Mouse (Mus musculus) myocyte (in vitro differentiated cells): ENCODE results near the gene Wdr59. TPM values are rescaled to one million over a fixed set of nuclear protein-coding genes. Genes with fewer than 3 reads are reported as not detected.

Experiments used
- H3K27me3 ChIP-seq: one replicate; pipeline ENCODE4 v1.6.1; 2011; ENCODE audit not compliant: control insufficient read depth, insufficient read depth, insufficient read length
- H3K36me3 ChIP-seq: one replicate; pipeline ENCODE4 v1.6.1; 2011; ENCODE audit not compliant: control insufficient read depth, insufficient read depth
- H3K4me2 ChIP-seq: one replicate; pipeline ENCODE4 v1.6.1; 2011; ENCODE audit warnings: low read depth, control low read depth
- H3K4me3 ChIP-seq: one replicate; pipeline ENCODE4 v1.5.1; 2011; ENCODE audit warnings: mild to moderate bottlenecking, control low read depth, moderate library complexity
- H3K79me2 ChIP-seq: one replicate; pipeline ENCODE4 v1.6.1; 2011; ENCODE audit not compliant: control insufficient read depth, insufficient read depth
- H3ac ChIP-seq: one replicate; pipeline ENCODE4 v1.6.1; 2011; ENCODE audit not compliant: control insufficient read depth, insufficient read length
- CEBPB ChIP-seq: IDR thresholded peaks from 2 replicates; pipeline ENCODE4 v1.6.1; 2011; ENCODE audit warnings: mild to moderate bottlenecking, moderate library complexity; ENCODE audit not compliant: poor library complexity, insufficient read depth, severe bottlenecking
- E2F4 ChIP-seq: IDR thresholded peaks from one replicate; pipeline ENCODE4 v1.6.1; 2011; ENCODE audit warnings: mild to moderate bottlenecking, control low read depth, moderate library complexity; ENCODE audit not compliant: insufficient read depth
- MAX ChIP-seq: IDR thresholded peaks from one replicate; pipeline ENCODE4 v1.6.1; 2011; ENCODE audit warnings: low read depth, mild to moderate bottlenecking, control low read depth
- MYOD1 ChIP-seq, 3 experiments: IDR thresholded peaks; one replicate each; pipeline ENCODE4 v1.6.1; 2011; ENCODE audit warnings: control low read depth in 2 of 3, low read depth in 2 of 3, mild to moderate bottlenecking in 2 of 3, moderate library complexity in 1 of 3; ENCODE audit not compliant: insufficient read length in 2 of 3, control insufficient read depth in 1 of 3
- MYOG ChIP-seq, 3 experiments: IDR thresholded peaks; one replicate each; pipeline ENCODE4 v1.6.1; 2011; ENCODE audit warnings: control low read depth in 2 of 3, low read depth in 2 of 3, mild to moderate bottlenecking in 2 of 3; ENCODE audit not compliant: insufficient read length in 2 of 3, control insufficient read depth in 1 of 3, insufficient read depth in 1 of 3
- POLR2A ChIP-seq: IDR thresholded peaks from one replicate; pipeline ENCODE4 v1.6.1; 2011; ENCODE audit warnings: low read depth, mild to moderate bottlenecking, control low read depth, moderate library complexity; ENCODE audit not compliant: insufficient read length
- POLR2AphosphoS2 ChIP-seq: IDR thresholded peaks from one replicate; pipeline ENCODE4 v1.6.1; 2011; ENCODE audit warnings: low read depth, control low read depth; ENCODE audit not compliant: insufficient read length
- REST ChIP-seq: IDR thresholded peaks from one replicate; pipeline ENCODE4 v1.6.1; 2011; ENCODE audit warnings: mild to moderate bottlenecking, control low read depth, moderate library complexity; ENCODE audit not compliant: insufficient read depth, insufficient read length
- SRF ChIP-seq: IDR thresholded peaks from one replicate; pipeline ENCODE4 v1.6.1; 2011; ENCODE audit warnings: low read depth; ENCODE audit not compliant: control insufficient read depth, insufficient read length
- TCF12 ChIP-seq: IDR thresholded peaks from one replicate; pipeline ENCODE4 v1.6.1; 2011; ENCODE audit warnings: mild to moderate bottlenecking, control low read depth; ENCODE audit not compliant: poor library complexity, insufficient read depth, severe bottlenecking
- TCF3 ChIP-seq: IDR thresholded peaks from one replicate; pipeline ENCODE4 v1.6.1; 2011; ENCODE audit warnings: low read depth, control low read depth; ENCODE audit not compliant: insufficient read length
- USF1 ChIP-seq: IDR thresholded peaks from one replicate; pipeline ENCODE4 v1.6.1; 2011; ENCODE audit warnings: low read depth, mild to moderate bottlenecking, control low read depth, moderate library complexity
- polyA plus RNA-seq: library from polyadenylated mRNA; unstranded; fragments of >200 nt; fragmentation: generic; extraction: Trizol; gene quantifications from one replicate; pipeline ENCODE4 v1.2.1, GENCODE M21; 2012; ENCODE audit warnings: missing spikeins

Wdr59 gene
- 10.2 TPM for polyA plus RNA-seq

DNA sequence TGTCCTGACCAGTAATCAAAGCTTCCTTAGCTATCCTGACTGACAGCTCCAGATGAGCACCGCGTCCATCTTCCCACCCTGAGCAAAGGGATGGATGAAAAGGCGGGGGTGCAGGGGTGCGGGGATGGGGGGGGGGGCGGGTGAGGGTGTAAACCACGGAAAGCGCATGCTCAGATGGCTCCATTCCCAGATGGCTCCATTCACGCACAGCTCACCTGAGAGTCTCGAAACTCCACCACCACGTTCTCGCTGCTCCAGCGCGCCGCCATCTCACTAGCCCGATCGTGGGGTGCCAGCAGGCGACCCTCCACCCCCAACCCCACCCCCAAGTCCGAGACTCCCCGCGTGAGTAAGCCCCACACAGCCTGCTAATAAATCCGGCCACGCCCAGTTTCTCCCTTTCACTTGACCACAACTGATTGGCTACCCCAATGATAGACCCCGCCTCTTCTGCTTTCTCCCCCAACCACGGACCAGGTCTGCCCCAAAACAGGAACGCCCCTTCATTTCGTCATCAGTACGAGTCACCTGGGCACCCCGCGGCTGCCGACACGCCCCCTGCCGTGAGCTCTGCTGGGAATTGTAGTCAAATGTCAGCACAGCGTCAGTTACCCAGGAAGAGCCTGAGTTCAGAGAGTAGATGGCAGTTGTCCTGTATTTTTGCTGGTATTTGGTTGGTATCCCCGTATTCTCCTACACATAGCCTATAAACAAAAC is at the start of gene Wdr59:
Gene Wdr59 (minus strand): TSS at position 380 of the 717 bp plus-strand sequence.
- Histone ChIP-seq H3K4me2 (peak within 1 kb of the TSS; percentile 99), H3K36me3 (peaks cover 4% of the 10 kb centered on the region), H3K79me2 (peaks cover 26% of the 10 kb centered on the region), H3K27me3 (no peaks in the 10 kb centered on the region), H3ac (peak within 1 kb of the TSS; percentile 14), H3K4me3 (peak within 1 kb of the TSS; percentile 52)
- TF ChIP-seq POLR2AphosphoS2 (no peak), CEBPB (no peak), POLR2A (peak; percentile 48), USF1 (peak; percentile 45), MYOG (IDR thresholded peaks at IDR 0.05; ENCODE audit: control insufficient read depth in 1 of 3, insufficient read depth in 1 of 3, insufficient read length in 2 of 3, low read depth in 2 of 3) (peak in 1 of 3 experiments; percentile 42), MYOD1 (IDR thresholded peaks at IDR 0.05; ENCODE audit: control insufficient read depth in 1 of 3, insufficient read length in 2 of 3, low read depth in 2 of 3) (no peak), REST (no peak), SRF (peak; percentile 91), TCF3 (no peak), E2F4 (no peak), TCF12 (no peak), MAX (no peak)

DNA sequence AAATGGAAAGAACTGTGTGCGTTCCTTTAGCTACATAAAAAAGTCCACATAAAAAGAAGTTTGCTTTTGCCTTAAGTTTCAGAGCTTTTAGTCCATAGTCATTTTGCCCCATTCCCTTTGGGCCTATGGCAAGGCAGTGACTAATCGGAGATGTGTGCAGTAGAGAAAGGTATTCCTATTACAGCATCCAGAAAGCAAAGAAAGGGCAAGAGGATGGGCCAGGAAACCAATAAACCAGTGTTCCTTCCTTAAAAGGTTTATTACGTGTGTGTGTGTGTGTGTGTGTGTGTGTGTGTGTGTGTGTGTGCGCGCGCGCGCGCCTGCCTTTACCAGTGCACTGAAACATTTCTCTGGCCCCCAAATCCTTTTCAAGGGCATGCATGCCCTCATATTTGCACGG is 49.8 kb upstream of the Wdr59 start:
- no peaks in the 10 kb centered on the region for H3K36me3 ChIP-seq
- no peaks in the 10 kb centered on the region for H3K27me3 ChIP-seq
- TF ChIP-seq POLR2AphosphoS2 (no peak), TCF3 (no peak), MYOG (IDR thresholded peaks at IDR 0.05; ENCODE audit: control insufficient read depth in 1 of 3, insufficient read depth in 1 of 3, insufficient read length in 2 of 3, low read depth in 2 of 3) (no peak), TCF12 (no peak), MAX (no peak), SRF (no peak), E2F4 (no peak), USF1 (no peak), POLR2A (no peak), MYOD1 (IDR thresholded peaks at IDR 0.05; ENCODE audit: control insufficient read depth in 1 of 3, insufficient read length in 2 of 3, low read depth in 2 of 3) (no peak), CEBPB (no peak), REST (no peak)
- no peak overlapping the region for H3K4me3 ChIP-seq
- peaks cover 88% of the 10 kb centered on the region for H3K79me2 ChIP-seq
- peak overlapping the region; percentile 60 for H3K4me2 ChIP-seq
- no peak overlapping the region for H3ac ChIP-seq

DNA sequence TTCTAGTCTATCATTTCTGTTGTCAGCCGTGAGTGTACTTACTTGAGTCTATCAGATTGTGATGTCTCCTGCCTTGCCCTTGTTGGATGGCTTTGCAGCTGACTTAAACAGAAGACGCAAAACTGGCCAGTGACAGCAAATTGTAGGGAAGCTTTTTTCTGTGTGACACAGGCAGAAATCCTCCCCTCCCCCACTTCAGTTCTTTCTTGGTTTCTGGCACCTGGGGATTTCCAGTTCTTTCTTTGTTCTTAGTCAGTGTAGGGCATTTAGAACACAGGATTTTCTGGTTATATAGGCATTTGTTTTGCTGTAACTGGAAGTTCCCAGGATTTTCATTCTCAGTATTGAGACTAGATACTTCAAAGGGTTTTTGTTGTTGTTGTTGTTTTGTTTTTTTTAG is 48.5 kb upstream of the Wdr59 start:
- Histone ChIP-seq H3K36me3 (no peaks in the 10 kb centered on the region), H3K79me2 (peaks cover 86% of the 10 kb centered on the region), H3K4me3 (no peak overlapping the region), H3K27me3 (no peaks in the 10 kb centered on the region), H3K4me2 (no peak overlapping the region), H3ac (no peak overlapping the region)
- TF ChIP-seq E2F4 = no peak
- no peak for TF ChIP-seq MYOG (IDR thresholded peaks at IDR 0.05; ENCODE audit: control insufficient read depth in 1 of 3, insufficient read depth in 1 of 3, insufficient read length in 2 of 3, low read depth in 2 of 3)
- TF ChIP-seq POLR2AphosphoS2 = no peak
- TF ChIP-seq SRF = no peak
- no peak for TF ChIP-seq CEBPB
- TF ChIP-seq MYOD1 (IDR thresholded peaks at IDR 0.05; ENCODE audit: control insufficient read depth in 1 of 3, insufficient read length in 2 of 3, low read depth in 2 of 3) = no peak
- no peak for TF ChIP-seq TCF3
- TF ChIP-seq TCF12 = no peak
- TF ChIP-seq POLR2A = no peak
- no peak for TF ChIP-seq REST
- TF ChIP-seq MAX = no peak
- TF ChIP-seq USF1 = no peak

DNA sequence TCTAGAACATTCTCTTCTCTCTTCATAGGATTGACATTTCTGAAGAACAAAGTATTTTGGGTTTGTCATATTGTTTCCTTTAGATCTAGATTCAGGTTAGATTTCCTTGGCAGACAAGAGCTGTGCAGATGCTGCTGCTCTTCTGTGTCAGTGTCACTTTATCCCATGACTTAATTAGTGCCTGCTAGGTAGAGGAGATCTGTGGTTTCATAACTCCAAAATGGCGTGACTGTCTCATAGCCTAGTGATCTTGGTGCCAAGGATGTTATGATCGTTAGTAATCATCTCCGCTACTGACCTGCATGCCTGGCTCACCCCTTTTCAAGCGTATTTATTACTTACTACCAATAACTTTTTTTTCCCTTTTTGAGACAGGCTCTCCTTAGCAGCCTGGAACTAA is 48.0 kb upstream of the Wdr59 start:
- no peaks in the 10 kb centered on the region for H3K27me3 ChIP-seq
- H3K4me3 ChIP-seq = no peak overlapping the region
- peaks cover 89% of the 10 kb centered on the region for H3K79me2 ChIP-seq
- H3ac ChIP-seq = no peak overlapping the region
- H3K4me2 ChIP-seq = no peak overlapping the region
- TF ChIP-seq TCF3 = no peak
- TF ChIP-seq USF1 = no peak
- no peak for TF ChIP-seq E2F4
- TF ChIP-seq SRF = no peak
- no peak for TF ChIP-seq MYOG (IDR thresholded peaks at IDR 0.05; ENCODE audit: control insufficient read depth in 1 of 3, insufficient read depth in 1 of 3, insufficient read length in 2 of 3, low read depth in 2 of 3)
- TF ChIP-seq POLR2A = no peak
- no peak for TF ChIP-seq MAX
- TF ChIP-seq CEBPB = no peak
- TF ChIP-seq MYOD1 (IDR thresholded peaks at IDR 0.05; ENCODE audit: control insufficient read depth in 1 of 3, insufficient read length in 2 of 3, low read depth in 2 of 3) = no peak
- no peak for TF ChIP-seq POLR2AphosphoS2
- no peak for TF ChIP-seq REST
- no peak for TF ChIP-seq TCF12
- H3K36me3 ChIP-seq = no peaks in the 10 kb centered on the region
